Mouse (Mus musculus) E14TG2a.4 (cell line): Measurements from ENCODE around the gene Pole2.

Source experiments
- H3K27me3 ChIP-seq: 2 replicates; pipeline ENCODE4 v1.6.1; 2014; ENCODE audit warnings: low read length, control low read depth; ENCODE audit not compliant: insufficient read depth
- H3K36me3 ChIP-seq: 2 replicates; pipeline ENCODE4 v1.6.1; 2014; ENCODE audit warnings: low read length, control low read depth; ENCODE audit not compliant: insufficient read depth
- H3K4me1 ChIP-seq: replicated peaks from 2 replicates; pipeline ENCODE4 v1.6.1; 2014; ENCODE audit warnings: low read depth, low read length, control low read depth
- H3K4me3 ChIP-seq: replicated peaks from 2 replicates; pipeline ENCODE4 v1.5.1; 2014; ENCODE audit warnings: mild to moderate bottlenecking, low read length
- H3K9me3 ChIP-seq: 2 replicates; pipeline ENCODE4 v1.6.1; 2014; ENCODE audit warnings: low read length, control low read depth
- CTCF ChIP-seq: conservative IDR thresholded peaks from 2 replicates; pipeline ENCODE4 v1.5.1; 2014; ENCODE audit warnings: low read length
- NANOG ChIP-seq: IDR thresholded peaks from 2 replicates; pipeline ENCODE4 v1.6.1; 2014; ENCODE audit warnings: borderline replicate concordance, low read length, mixed read lengths
- POU5F1 ChIP-seq: IDR thresholded peaks from 2 replicates; pipeline ENCODE4 v1.6.1; 2014; ENCODE audit warnings: low read length, borderline replicate concordance

Gene Pole2

DNA sequence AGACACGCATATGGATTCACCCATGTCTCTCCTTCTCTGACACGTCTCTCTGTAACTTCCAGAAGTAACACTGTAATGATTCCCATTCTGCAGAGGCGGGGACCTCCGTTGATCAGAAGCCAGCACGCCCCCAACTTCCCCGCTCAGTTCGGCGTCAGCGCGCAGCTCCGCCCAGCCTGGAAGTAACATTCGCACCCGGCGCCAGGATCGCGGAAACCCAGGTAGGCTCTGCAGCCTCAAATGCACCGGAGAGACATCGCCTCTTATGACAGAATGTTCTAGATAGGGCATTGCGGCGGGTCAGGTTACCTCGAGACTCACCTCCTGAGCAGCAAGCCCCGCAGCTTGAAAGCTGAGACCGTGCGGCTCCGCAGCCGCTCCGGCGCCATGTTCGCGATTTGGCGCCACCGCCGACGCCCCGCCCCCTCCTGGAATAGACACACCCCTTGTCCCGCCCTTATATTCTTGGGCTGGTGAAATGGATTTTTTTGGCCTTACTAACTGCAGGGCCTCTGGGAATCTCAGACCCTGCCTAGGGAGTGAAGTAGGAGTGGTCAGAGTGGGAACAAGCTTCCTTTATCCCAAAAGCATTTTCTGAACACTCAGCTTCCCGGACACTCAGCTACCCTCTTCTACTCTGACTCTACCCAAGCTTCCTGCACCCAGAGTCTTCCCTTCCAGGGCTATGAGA is at the start of gene Pole2:
TSS of gene Pole2 (minus strand) at position 420 of the 691 bp plus-strand sequence.
- peaks cover 36% of the 10 kb centered on the region for H3K4me1 ChIP-seq
- H3K36me3 ChIP-seq, result peaks cover 33% of the 10 kb centered on the region
- no peaks in the 10 kb centered on the region for H3K27me3 ChIP-seq
- no peaks in the 10 kb centered on the region for H3K9me3 ChIP-seq
- TF ChIP-seq POU5F1, result no peak
- no peak for TF ChIP-seq CTCF
- TF ChIP-seq NANOG, result no peak
- peak within 1 kb of the TSS; percentile 88 for H3K4me3 ChIP-seq

DNA sequence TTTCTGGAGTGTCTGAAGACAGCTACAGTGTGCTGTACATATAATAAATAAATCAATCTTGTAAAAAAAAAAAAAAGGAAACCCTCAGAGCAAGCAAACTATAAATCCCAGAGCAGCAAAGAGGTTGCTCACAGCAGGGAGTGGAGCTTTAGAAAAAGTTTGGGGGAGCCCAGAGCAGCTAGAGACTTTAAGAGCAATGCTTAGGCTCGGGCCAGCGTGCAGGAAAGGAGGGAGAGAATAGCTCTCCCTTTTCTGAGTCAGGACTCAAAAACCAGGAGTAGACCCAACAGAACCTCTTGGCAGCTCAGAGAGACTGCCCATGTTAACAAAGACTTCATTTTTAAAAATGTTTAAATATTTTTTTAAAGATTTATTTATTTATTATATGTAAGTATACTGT is 41.0 kb upstream of the Pole2 start:
- Histone ChIP-seq H3K27me3 (no peaks in the 10 kb centered on the region), H3K9me3 (no peaks in the 10 kb centered on the region), H3K4me1 (no peaks in the 10 kb centered on the region), H3K36me3 (no peaks in the 10 kb centered on the region), H3K4me3 (no peak overlapping the region)
- TF ChIP-seq CTCF (no peak), POU5F1 (no peak), NANOG (no peak)

DNA sequence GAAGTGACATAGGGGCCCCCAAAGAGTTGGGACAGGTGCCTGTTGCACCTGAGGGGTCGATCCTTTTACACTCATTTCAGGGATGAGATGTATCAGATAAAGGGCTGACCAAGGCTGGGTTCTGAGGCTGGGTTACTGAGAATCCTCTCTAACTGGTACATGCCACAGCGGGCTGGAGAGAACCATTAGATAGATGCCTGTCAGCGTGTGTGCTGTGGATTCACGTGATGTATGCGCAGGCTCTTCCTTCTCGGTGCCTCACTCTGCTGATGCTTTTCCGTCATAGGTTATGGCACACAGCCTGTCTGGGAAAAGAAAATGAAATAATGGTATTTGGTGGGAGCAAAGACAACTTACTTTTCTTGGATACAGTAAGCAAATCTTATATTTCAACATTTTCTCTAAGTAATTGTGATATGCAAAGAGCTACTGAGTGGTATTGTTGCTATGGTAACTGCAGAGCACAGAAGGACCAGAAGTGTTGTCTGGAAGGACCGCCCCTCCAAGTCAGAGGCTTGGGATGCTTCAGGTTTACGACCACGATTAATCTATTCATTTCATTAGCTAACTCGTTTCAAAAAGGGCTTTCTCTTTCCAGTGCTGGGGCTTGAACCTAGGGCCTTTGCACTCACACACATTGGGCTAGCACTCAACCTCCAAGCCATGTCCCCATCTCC is 40.1 kb upstream of the Pole2 start:
- Histone ChIP-seq H3K4me1 (no peaks in the 10 kb centered on the region), H3K36me3 (no peaks in the 10 kb centered on the region), H3K27me3 (no peaks in the 10 kb centered on the region), H3K4me3 (no peak overlapping the region), H3K9me3 (no peaks in the 10 kb centered on the region)
- TF ChIP-seq CTCF (no peak), NANOG (no peak)

DNA sequence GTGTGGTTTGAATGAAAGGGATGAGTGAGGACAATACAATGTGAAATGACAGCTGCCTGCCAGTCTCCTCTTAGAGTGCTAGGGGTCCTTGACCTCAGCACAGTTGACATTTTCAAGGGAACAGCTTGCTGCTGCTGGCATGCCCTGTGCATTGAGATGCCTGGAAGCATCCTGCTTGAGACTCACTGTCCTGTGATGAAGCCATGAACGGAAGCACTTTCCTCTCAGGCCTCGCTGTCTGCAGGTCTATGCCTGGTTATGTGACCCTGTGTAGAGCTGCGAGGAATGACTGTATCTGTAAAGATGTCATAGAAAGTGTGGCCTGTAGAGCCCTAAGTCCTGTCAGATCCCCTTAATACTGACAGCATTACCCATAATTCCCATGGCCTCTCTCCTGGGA is 37.0 kb upstream of the Pole2 start:
- H3K9me3 ChIP-seq, result no peaks in the 10 kb centered on the region
- no peak for TF ChIP-seq NANOG
- no peak for TF ChIP-seq POU5F1
- TF ChIP-seq CTCF, result no peak
- no peak overlapping the region for H3K4me3 ChIP-seq
- no peaks in the 10 kb centered on the region for H3K4me1 ChIP-seq
- no peaks in the 10 kb centered on the region for H3K36me3 ChIP-seq
- no peaks in the 10 kb centered on the region for H3K27me3 ChIP-seq

DNA sequence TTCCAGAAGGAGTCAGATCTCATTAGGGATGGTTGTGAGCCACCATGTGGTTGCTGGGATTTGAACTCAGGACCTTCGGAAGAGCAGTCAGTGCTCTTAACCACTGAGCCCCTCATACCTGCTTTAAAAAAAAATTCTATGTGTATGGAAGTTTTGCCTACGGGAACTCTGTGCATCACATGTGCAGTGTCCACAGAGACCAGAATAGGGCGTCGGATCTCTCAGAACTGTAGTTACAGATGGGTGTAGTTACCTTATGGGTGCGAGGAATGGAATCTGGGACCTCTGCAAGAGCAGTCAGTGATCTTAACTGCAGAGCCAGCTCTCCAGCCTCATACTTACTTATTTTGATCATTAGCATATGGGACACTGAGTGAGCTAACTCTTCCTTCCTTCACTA is 34.3 kb upstream of the Pole2 start:
- Histone ChIP-seq H3K9me3 (no peaks in the 10 kb centered on the region), H3K4me3 (no peak overlapping the region), H3K27me3 (no peaks in the 10 kb centered on the region), H3K36me3 (no peaks in the 10 kb centered on the region), H3K4me1 (no peaks in the 10 kb centered on the region)
- TF ChIP-seq NANOG (no peak), POU5F1 (no peak), CTCF (no peak)

DNA sequence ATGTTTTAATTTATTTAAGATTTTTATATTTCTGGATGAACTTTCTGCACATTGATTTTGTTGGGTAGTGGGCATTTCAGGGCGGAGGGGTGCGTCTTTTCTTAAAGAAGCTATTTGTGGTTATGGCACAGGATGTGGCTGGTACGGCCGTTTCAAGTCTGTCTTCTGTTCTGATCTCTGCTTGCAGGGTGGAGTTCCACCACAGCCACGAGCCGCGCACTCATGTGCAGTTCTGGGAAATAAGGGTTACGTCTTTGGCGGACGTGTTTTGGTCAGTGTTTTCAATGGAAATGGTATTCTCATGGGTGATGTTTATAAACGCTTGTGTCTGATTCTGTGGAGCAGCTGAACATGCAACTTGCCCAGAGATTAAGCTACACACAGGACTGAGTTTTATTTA is 29.8 kb upstream of the Pole2 start:
- H3K4me1 ChIP-seq, result no peaks in the 10 kb centered on the region
- no peaks in the 10 kb centered on the region for H3K27me3 ChIP-seq
- H3K9me3 ChIP-seq, result no peaks in the 10 kb centered on the region
- no peaks in the 10 kb centered on the region for H3K36me3 ChIP-seq
- TF ChIP-seq NANOG, result no peak
- TF ChIP-seq POU5F1, result no peak
- TF ChIP-seq CTCF, result no peak
- H3K4me3 ChIP-seq, result no peak overlapping the region

DNA sequence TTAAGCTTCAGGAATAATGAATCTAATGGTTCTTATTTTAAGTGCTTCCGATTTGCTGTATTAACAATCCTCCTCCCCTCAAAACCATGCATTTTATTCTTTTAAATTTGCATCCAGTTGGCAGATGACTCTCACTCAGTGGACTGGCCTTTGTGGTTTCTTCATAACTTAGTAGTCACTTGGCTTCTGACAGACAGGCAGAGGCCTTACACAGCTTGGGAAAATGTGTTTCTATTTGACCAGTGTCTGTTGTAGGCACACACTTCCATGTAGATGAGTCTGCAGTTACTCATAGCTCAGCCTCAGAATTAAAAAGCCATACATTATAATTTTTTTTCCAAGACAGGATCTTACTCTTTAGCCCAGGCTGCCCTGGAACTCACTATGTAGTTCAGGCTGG is 25.8 kb upstream of the Pole2 start:
- H3K4me1 ChIP-seq, result no peaks in the 10 kb centered on the region
- no peaks in the 10 kb centered on the region for H3K9me3 ChIP-seq
- no peak overlapping the region for H3K4me3 ChIP-seq
- no peaks in the 10 kb centered on the region for H3K36me3 ChIP-seq
- no peaks in the 10 kb centered on the region for H3K27me3 ChIP-seq
- TF ChIP-seq CTCF, result no peak
- no peak for TF ChIP-seq NANOG
- no peak for TF ChIP-seq POU5F1

DNA sequence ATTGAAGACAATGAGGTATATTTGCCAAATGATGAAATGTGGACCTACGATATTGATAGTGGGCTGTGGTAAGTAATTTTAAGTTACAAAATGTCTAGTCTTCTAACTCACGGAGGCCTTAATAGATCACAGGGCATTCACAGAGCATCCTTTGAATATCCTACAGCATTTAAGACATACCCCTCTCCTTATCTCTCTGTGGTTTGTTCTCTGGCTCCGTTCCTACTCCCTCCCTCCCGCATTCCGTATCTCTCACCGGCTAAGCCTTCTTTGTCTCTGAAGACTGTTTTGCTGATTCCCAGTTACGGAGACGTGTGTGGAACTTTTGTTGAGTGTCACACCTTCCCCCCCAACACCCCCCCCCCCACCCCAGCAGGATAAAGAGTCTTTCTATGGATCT is 22.8 kb upstream of the Pole2 start:
- no peak for TF ChIP-seq CTCF
- no peak for TF ChIP-seq POU5F1
- TF ChIP-seq NANOG, result no peak
- peaks cover 3% of the 10 kb centered on the region; the same call in 1 of the 2 replicates for H3K27me3 ChIP-seq
- no peaks in the 10 kb centered on the region for H3K9me3 ChIP-seq
- no peak overlapping the region for H3K4me3 ChIP-seq
- no peaks in the 10 kb centered on the region for H3K36me3 ChIP-seq
- H3K4me1 ChIP-seq, result no peaks in the 10 kb centered on the region
